Mouse (Mus musculus): ENCODE measurements around the gene Wdr74.

DNA sequence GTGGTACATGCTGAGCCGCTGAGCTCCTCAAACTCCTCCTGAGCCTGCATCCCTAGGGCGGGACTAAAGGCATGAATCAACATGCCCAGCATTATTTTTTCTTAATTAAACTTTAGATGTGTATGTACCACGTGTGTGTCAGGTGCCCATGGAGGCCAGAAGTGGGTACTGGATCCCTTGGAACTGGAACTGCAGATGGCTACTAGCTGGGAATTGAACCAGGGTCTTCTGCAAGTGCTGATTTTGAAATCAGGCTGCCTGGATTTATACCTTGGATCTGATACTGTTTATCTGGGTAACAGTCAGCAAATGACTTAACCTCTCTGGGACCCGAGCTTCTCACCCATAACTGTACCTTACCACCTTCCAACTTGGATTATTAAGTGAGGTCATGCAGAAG is 13.6 kb upstream of the Wdr74 start:
- no peak for TF ChIP-seq CTCF (IDR thresholded peaks at IDR 0.05)
- no peak for TF ChIP-seq POLR2A (IDR thresholded peaks at IDR 0.05; ENCODE audit: insufficient read depth, low read depth, low read length)
